Mouse (Mus musculus): ENCODE measurements at regions not wholly inside any gene's neighbourhood (a gene's known extent, or its start where the extent isn't known, plus 50 kb on each side); places are given as distances from the start of the nearest gene placed in this dataset.

GRCm38 (mm10) chr10:67689944-67690670 lies 141.4 kb upstream of the Ado start:
- Histone ChIP-seq H3K4me1 (ENCODE audit: control insufficient read depth, insufficient read depth, low read length) (peaks cover 32% of the 10 kb centered on the region), H3K27ac (ENCODE audit: insufficient read depth, low read depth, low read length) (no peak overlapping the region), H3K4me3 (ENCODE audit: insufficient read depth, low read length) (no peak overlapping the region)
- TF ChIP-seq POLR2A (IDR thresholded peaks at IDR 0.05; ENCODE audit: borderline replicate concordance, low read depth, low read length), result no peak

DNA sequence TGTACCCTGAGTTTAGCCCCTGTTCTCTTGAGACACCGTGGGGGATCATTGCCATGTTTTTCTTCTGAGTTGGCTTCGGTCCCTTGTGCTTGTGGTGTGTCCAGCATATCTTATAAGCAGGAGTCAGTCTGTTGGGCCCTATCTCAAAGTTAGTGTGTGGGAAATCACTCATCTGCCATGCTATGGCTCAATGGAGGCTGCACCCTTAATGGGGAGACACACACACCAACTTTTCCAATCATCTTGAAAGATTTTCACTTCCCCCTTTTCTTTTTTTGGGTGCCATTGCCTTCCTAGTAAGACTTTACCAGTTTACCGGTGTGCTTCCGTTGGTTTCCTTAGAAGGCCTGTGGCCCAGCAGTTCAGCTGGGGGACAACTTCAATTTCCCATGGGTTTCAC lies 130.6 kb upstream of the Ado start:
- H3K27ac ChIP-seq (ENCODE audit: insufficient read depth, low read depth, low read length), result no peak overlapping the region
- TF ChIP-seq CTCF (IDR thresholded peaks at IDR 0.05; ENCODE audit: low read depth, low read length), result no peak
- no peak for TF ChIP-seq POLR2A (IDR thresholded peaks at IDR 0.05; ENCODE audit: borderline replicate concordance, low read depth, low read length)

GRCm38 (mm10) chr10:67673450-67673849 lies 124.7 kb upstream of the Ado start:
- no peak overlapping the region for H3K27ac ChIP-seq (ENCODE audit: insufficient read depth, low read depth, low read length)

More for the DNA sequence above, 130.6 kb upstream of the Ado start:
- Histone ChIP-seq H3K4me1 (ENCODE audit: control insufficient read depth, insufficient read depth, low read length) (peaks cover 6% of the 10 kb centered on the region), H3K4me3 (ENCODE audit: insufficient read depth, low read length) (no peak overlapping the region)

GRCm38 (mm10) chr10:67672281-67672680 lies 123.5 kb upstream of the Ado start:
- H3K27ac ChIP-seq (ENCODE audit: insufficient read depth, low read depth, low read length), result no peak overlapping the region

More at GRCm38 (mm10) chr10:67673450-67673849, 124.7 kb upstream of the Ado start:
- H3K4me3 ChIP-seq (ENCODE audit: insufficient read depth, low read length), result no peak overlapping the region
- no peak for TF ChIP-seq CTCF (IDR thresholded peaks at IDR 0.05; ENCODE audit: low read depth, low read length)
- TF ChIP-seq POLR2A (IDR thresholded peaks at IDR 0.05; ENCODE audit: borderline replicate concordance, low read depth, low read length), result no peak
- H3K4me1 ChIP-seq (ENCODE audit: control insufficient read depth, insufficient read depth, low read length), result no peaks in the 10 kb centered on the region

GRCm38 (mm10) chr10:67669066-67669465 lies 120.3 kb upstream of the Ado start:
- no peaks in the 10 kb centered on the region for H3K4me1 ChIP-seq (ENCODE audit: control insufficient read depth, insufficient read depth, low read length)
- no peak overlapping the region for H3K27ac ChIP-seq (ENCODE audit: insufficient read depth, low read depth, low read length)
- H3K4me3 ChIP-seq (ENCODE audit: insufficient read depth, low read length), result no peak overlapping the region
- TF ChIP-seq CTCF (IDR thresholded peaks at IDR 0.05; ENCODE audit: low read depth, low read length) (no peak), POLR2A (IDR thresholded peaks at IDR 0.05; ENCODE audit: borderline replicate concordance, low read depth, low read length) (no peak)

More at GRCm38 (mm10) chr10:67672281-67672680, 123.5 kb upstream of the Ado start:
- Histone ChIP-seq H3K4me3 (ENCODE audit: insufficient read depth, low read length) (no peak overlapping the region), H3K4me1 (ENCODE audit: control insufficient read depth, insufficient read depth, low read length) (no peaks in the 10 kb centered on the region)
- TF ChIP-seq CTCF (IDR thresholded peaks at IDR 0.05; ENCODE audit: low read depth, low read length) (no peak), POLR2A (IDR thresholded peaks at IDR 0.05; ENCODE audit: borderline replicate concordance, low read depth, low read length) (no peak)

- Histone ChIP-seq H3K4me1 (ENCODE audit: control insufficient read depth, insufficient read depth, low read length) (peaks cover 4% of the 10 kb centered on the region; the same call in 1 of the 2 replicates), H3K27ac (ENCODE audit: insufficient read depth, low read depth, low read length) (no peak overlapping the region), H3K4me3 (ENCODE audit: insufficient read depth, low read length) (no peak overlapping the region)
- TF ChIP-seq POLR2A (IDR thresholded peaks at IDR 0.05; ENCODE audit: borderline replicate concordance, low read depth, low read length) (no peak), CTCF (IDR thresholded peaks at IDR 0.05; ENCODE audit: low read depth, low read length) (no peak)
Measured at GRCm38 (mm10) chr10:67663028-67663427, 114.3 kb upstream of the Ado start.

DNA sequence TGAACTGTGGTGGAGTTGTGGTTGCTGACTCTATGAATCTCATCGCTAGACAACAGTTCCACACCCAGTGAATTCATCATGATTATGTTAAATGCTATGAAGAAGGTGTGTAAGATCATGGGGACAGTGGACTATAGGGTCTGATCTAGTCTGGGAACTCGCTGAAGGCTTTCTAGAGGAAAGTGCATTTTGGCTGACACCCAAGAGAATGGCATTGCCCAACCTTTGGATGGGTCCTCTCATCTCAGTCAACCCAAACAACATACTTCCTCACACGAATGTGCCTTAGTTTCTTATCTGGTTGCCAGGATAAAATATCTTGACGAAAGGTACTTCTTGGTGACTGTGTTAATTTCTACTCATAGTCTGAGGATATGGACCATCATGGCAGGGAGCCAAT lies 112.9 kb upstream of the Ado start:
- Histone ChIP-seq H3K4me3 (ENCODE audit: insufficient read depth, low read length) (no peak overlapping the region), H3K27ac (ENCODE audit: insufficient read depth, low read depth, low read length) (no peak overlapping the region), H3K4me1 (ENCODE audit: control insufficient read depth, insufficient read depth, low read length) (peaks cover 5% of the 10 kb centered on the region)
- TF ChIP-seq POLR2A (IDR thresholded peaks at IDR 0.05; ENCODE audit: borderline replicate concordance, low read depth, low read length) (no peak), CTCF (IDR thresholded peaks at IDR 0.05; ENCODE audit: low read depth, low read length) (no peak)

DNA sequence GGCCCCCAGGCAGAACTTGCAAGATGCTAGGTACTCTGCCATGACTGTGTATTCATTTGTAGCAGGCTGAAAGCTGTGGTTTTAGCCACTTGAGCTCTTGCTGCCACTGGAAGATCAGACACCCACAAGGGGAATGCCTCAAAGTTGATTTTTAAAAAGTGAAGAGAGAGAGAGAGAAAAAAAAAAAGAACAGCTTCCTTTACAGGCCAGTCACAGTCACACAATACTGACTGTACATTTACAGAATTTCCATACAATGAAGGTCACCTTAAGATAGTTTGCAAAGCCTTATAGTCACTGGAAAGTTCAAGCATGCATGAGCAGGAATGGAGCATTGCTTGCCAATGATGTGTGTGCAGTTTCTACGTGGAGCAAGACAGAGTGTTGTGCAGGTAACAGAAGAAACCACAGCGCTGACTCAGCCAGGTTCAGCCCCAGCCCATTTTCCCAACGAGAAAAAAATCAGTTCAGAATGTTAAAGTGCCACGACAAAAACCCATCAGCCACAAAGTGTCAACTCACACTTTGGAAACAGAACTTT lies 109.3 kb upstream of the Ado start:
- Histone ChIP-seq H3K4me1 (ENCODE audit: control insufficient read depth, insufficient read depth, low read length) (peaks cover 5% of the 10 kb centered on the region), H3K4me3 (ENCODE audit: insufficient read depth, low read length) (no peak overlapping the region), H3K27ac (ENCODE audit: insufficient read depth, low read depth, low read length) (no peak overlapping the region)
- no peak for TF ChIP-seq POLR2A (IDR thresholded peaks at IDR 0.05; ENCODE audit: borderline replicate concordance, low read depth, low read length)
- no peak for TF ChIP-seq CTCF (IDR thresholded peaks at IDR 0.05; ENCODE audit: low read depth, low read length)

- no peak for TF ChIP-seq CTCF (IDR thresholded peaks at IDR 0.05; ENCODE audit: low read depth, low read length)
- TF ChIP-seq POLR2A (IDR thresholded peaks at IDR 0.05; ENCODE audit: borderline replicate concordance, low read depth, low read length), result no peak
- H3K4me3 ChIP-seq (ENCODE audit: insufficient read depth, low read length), result no peak overlapping the region
- no peak overlapping the region for H3K27ac ChIP-seq (ENCODE audit: insufficient read depth, low read depth, low read length)
- peaks cover 6% of the 10 kb centered on the region for H3K4me1 ChIP-seq (ENCODE audit: control insufficient read depth, insufficient read depth, low read length)
Measured at GRCm38 (mm10) chr10:67657305-67657704, 108.5 kb upstream of the Ado start.

- Histone ChIP-seq H3K27ac (ENCODE audit: insufficient read depth, low read depth, low read length) (no peak overlapping the region), H3K4me1 (ENCODE audit: control insufficient read depth, insufficient read depth, low read length) (peaks cover 11% of the 10 kb centered on the region), H3K4me3 (ENCODE audit: insufficient read depth, low read length) (no peak overlapping the region)
- no peak for TF ChIP-seq POLR2A (IDR thresholded peaks at IDR 0.05; ENCODE audit: borderline replicate concordance, low read depth, low read length)
- TF ChIP-seq CTCF (IDR thresholded peaks at IDR 0.05; ENCODE audit: low read depth, low read length), result no peak
Measured at GRCm38 (mm10) chr10:67654518-67654917, 105.8 kb upstream of the Ado start.

Data from bone marrow macrophage, adult 2 months (primary cell).